In the genomic region with DNA sequence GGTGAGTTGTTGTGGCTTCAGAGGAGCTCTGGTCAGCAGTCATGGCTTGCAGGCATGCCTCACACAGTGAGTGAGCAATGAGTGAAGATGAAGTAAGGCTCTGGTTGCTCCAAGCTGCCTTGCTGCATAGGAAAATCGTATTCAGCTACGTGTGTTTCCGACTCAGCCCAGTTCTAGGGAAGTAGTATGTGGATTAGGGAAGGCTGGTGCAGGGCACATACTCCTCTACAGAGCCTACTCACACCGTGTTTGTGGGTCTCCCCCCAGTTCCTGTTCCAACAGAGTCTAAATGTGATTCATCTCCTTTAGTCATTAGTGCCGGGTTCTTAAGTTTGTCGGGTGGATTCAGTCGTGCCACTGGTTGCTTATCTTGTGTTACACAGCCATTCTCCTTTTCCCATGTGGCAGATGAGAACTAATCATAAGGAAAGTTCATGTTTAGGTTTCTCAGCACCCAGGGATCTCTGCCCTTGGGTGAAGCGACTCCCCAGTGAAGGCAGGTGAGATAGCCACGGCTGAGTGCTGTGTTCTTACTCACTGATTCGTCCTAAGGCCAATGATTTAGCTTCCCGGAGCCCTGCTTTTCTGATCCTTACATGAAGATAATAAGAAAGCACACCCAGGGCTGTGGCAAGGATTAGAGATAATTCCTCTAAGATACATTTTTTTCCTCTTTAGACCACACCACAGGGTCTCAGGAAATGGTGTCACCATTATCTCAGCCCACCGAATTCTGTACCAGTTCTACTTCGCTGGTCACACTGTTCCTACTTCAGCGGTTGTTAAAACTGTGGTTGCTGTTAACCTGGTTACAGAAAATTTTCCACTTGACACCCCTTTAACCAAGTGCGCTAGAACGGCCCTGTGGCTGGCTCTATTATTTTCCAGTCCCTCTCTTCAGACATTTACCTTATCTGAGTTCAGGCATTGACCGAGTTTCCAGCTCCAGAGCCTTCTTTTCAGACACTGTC, we compare ENCODE assay signal across 9 mouse cellular contexts.
DNase-seq lines count a peak whose midpoint lies in the region; ATAC-seq and TF ChIP-seq lines count a peak whose summit lies in the region.
"Had no signal": no experiment of that assay in that cellular context is flagged by ENCODE, and none has a peak within 500 bp of the region (broad histone marks: within the 10 kb centered on the region; RNA-seq: fewer than 3 reads in every experiment).

No protein-coding gene starts in this region.

- WGBS in liver, adult 2 months: 73% methylated on average over 17 of the region's 17 CpGs

- peaks cover 11% of the 10 kb centered on the region; the same call in 1 of the 2 replicates for H3K4me1 ChIP-seq in liver, adult 2 months (ENCODE audit: control insufficient read depth, insufficient read depth, low read length)

- peaks cover 1% of the 10 kb centered on the region; the same call in 1 of the 2 replicates for H3K36me3 ChIP-seq in liver, adult 2 months (ENCODE audit: control insufficient read depth, insufficient read depth, low read length)
- H3K36me3 ChIP-seq: hindbrain, embryonic 10.5 days had no signal

- peak overlapping the region; percentile 30; the same call in 1 of the 2 replicates for H3K9ac ChIP-seq in liver, adult 2 months (ENCODE audit: low read depth, low read length)

- no peak for DNase-seq in liver, adult 2 months (ENCODE audit: extremely low read depth, low read depth, low spot score)
- DNase-seq in liver (no peak), MEL-GATA-1-ER (ENCODE audit: extremely low read depth, low read depth) (peak; percentile 23)
- peak; percentile 80 for DNase-seq in naive thymus-derived CD4-positive, alpha-beta T cell, adult 2 months (ENCODE audit: low read depth)
- DNase-seq in right cerebral cortex, postnatal 14 days: no peak
- no peak for DNase-seq in ovary, postnatal 36 days (ENCODE audit: low spot score)
- DNase-seq in left cerebral cortex, adult 9 months (ENCODE audit: low spot score in 2 of 2): no peak

- no peak for TF ChIP-seq POLR2A in liver, adult 2 months (IDR thresholded peaks at IDR 0.05; ENCODE audit: extremely low read depth, insufficient read depth, low read length)

- no peak for TF ChIP-seq CTCF in liver, adult 2 months (IDR thresholded peaks at IDR 0.05; ENCODE audit: low read depth, low read length)

- H3K79me2 ChIP-seq in liver, adult 2 months (ENCODE audit: control insufficient read depth, insufficient read depth, low read length): peaks cover 19% of the 10 kb centered on the region; the same call in 1 of the 2 replicates

- ATAC-seq in granulocyte monocyte progenitor cell, adult 5-6 weeks (replicated peaks; ENCODE audit: poor library complexity, severe bottlenecking): peak; percentile 17

- H3K27ac ChIP-seq in liver, adult 2 months (replicated peaks; ENCODE audit: insufficient read depth, low read depth, low read length): peak overlapping the region; percentile 21; the same call in 1 of the 2 replicates
- H3K27ac ChIP-seq: hindbrain, embryonic 10.5 days had no signal

- no peaks in the 10 kb centered on the region for H3K27me3 ChIP-seq in liver, adult 2 months (ENCODE audit: control insufficient read depth, insufficient read depth, low read length)

- no peak overlapping the region for H3K4me3 ChIP-seq in liver, adult 2 months (ENCODE audit: insufficient read depth, low read depth, low read length)
- H3K4me3 ChIP-seq: hindbrain, embryonic 10.5 days had no signal

Comparison
In these comparisons a context has a peak if more than half of its experiments do, and no peak if none do; other contexts are left out.
1. DNase-seq: peak in MEL-GATA-1-ER (single experiment) and naive thymus-derived CD4-positive, alpha-beta T cell, adult 2 months (single experiment); none in liver, adult 2 months (single experiment), liver (single experiment), right cerebral cortex, postnatal 14 days (single experiment), ovary, postnatal 36 days (single experiment) and left cerebral cortex, adult 9 months (0 of 2).